ENCODE assay signal across 34 mouse cellular contexts in genomic region chr1:74801631-74802140, GRCm38 (mm10). TPM values are rescaled to one million over a fixed set of nuclear protein-coding genes. Genes with fewer than 3 reads are reported as not detected.
"Had no signal": no experiment of that assay in that cellular context is flagged by ENCODE, and none has a peak within 500 bp of the region (broad histone marks: within the 10 kb centered on the region; RNA-seq: fewer than 3 reads in every experiment).

No protein-coding gene starts in this region.

- DNase-seq: gastrocnemius, postnatal 25 days; heart, adult 18-20 months; heart, postnatal 14 days; heart, postnatal 36 days; kidney, adult 11 months; kidney, adult 2 months; kidney, adult 9 months; kidney, postnatal 14 days; kidney, postnatal 36 days; layer of hippocampus, adult 9-11 months; layer of hippocampus, postnatal 36 days; left cerebral cortex, postnatal 4 days had no signal

- H3K4me3 ChIP-seq: heart, embryonic 10.5 days; heart, embryonic 13.5 days; heart, embryonic 15.5 days; limb, embryonic 15.5 days; liver, embryonic 12.5 days had no signal

- H3K9ac ChIP-seq: heart, embryonic 13.5 days; heart, embryonic 15.5 days; hindbrain, embryonic 12.5 days; hindbrain, embryonic 15.5 days; kidney, embryonic 15.5 days; limb, embryonic 15.5 days; liver, embryonic 12.5 days had no signal

- ATAC-seq: hindbrain, postnatal 0 days; intestine, embryonic 16.5 days; liver, embryonic 12.5 days had no signal

- H3K27ac ChIP-seq: heart, embryonic 10.5 days; heart, embryonic 13.5 days; heart, embryonic 15.5 days; hindbrain, embryonic 12.5 days; hindbrain, embryonic 15.5 days; hindbrain, postnatal 0 days; kidney, embryonic 15.5 days; kidney, postnatal 0 days; limb, embryonic 13.5 days; limb, embryonic 15.5 days; liver, embryonic 12.5 days had no signal

- H3K36me3 ChIP-seq: heart, embryonic 10.5 days; heart, embryonic 13.5 days; heart, embryonic 15.5 days; hindbrain, embryonic 12.5 days; hindbrain, embryonic 15.5 days; kidney, embryonic 15.5 days; limb, embryonic 13.5 days; limb, embryonic 15.5 days; liver, embryonic 12.5 days had no signal

- H3K9me3 ChIP-seq: heart, embryonic 10.5 days; heart, embryonic 13.5 days; heart, embryonic 15.5 days; hindbrain, embryonic 12.5 days; hindbrain, embryonic 15.5 days; kidney, embryonic 15.5 days; limb, embryonic 13.5 days; limb, embryonic 15.5 days; liver, embryonic 12.5 days had no signal

- H3K4me2 ChIP-seq: heart, embryonic 13.5 days; heart, embryonic 15.5 days; hindbrain, embryonic 12.5 days; limb, embryonic 15.5 days; liver, embryonic 12.5 days had no signal

RNA-seq across cellular contexts. Expression of gene Wnt10a, which starts 10.4 kb away (rescaled TPM):
- total RNA-seq: gastrocnemius, postnatal 25 days; granulocyte monocyte progenitor cell, adult 5-6 weeks; heart, adult 18-20 months; heart, adult 8-10 months; heart, postnatal 14 days; heart, postnatal 36 days; hematopoietic stem cell, adult 5-6 weeks; liver, adult 2 months had no signal
- polyA plus RNA-seq: heart, embryonic 13.5 days; heart, embryonic 15.5 days; heart, postnatal 0 days; liver, adult 2 months; liver, embryonic 12.5 days had no signal

RNA-seq across cellular contexts. Expression of gene Wnt6, which starts 30.0 kb away (rescaled TPM):
- total RNA-seq: hematopoietic stem cell, adult 5-6 weeks; liver, adult 2 months had no signal

RNA-seq across cellular contexts. Expression of gene Prkag3, which starts 52.7 kb away (rescaled TPM):
- total RNA-seq: granulocyte monocyte progenitor cell, adult 5-6 weeks; hematopoietic stem cell, adult 5-6 weeks; hindbrain, postnatal 0 days; layer of hippocampus, postnatal 36 days; left cerebral cortex, postnatal 10 days; left cerebral cortex, postnatal 25 days; left cerebral cortex, postnatal 4 days had no signal
- polyA plus RNA-seq: hindbrain, embryonic 15.5 days; hindbrain, postnatal 0 days; limb, embryonic 11.5 days; liver, adult 2 months; liver, embryonic 12.5 days had no signal

RNA-seq across cellular contexts. Expression of gene Cdk5r2, which starts 53.0 kb away (rescaled TPM):
- total RNA-seq: gastrocnemius, adult 18-20 months; gastrocnemius, adult 8-10 months; gastrocnemius, postnatal 25 days; granulocyte monocyte progenitor cell, adult 5-6 weeks; heart, adult 18-20 months; heart, postnatal 14 days; heart, postnatal 36 days; hematopoietic stem cell, adult 5-6 weeks; liver, adult 2 months had no signal
- polyA plus RNA-seq: heart, embryonic 10.5 days; heart, embryonic 13.5 days; heart, embryonic 15.5 days; heart, postnatal 0 days; kidney, postnatal 0 days; limb, embryonic 11.5 days; limb, embryonic 15.5 days; liver, adult 2 months; liver, embryonic 12.5 days had no signal
